Mouse (Mus musculus) heart, embryonic 12.5 days (tissue): ENCODE results near the gene Olfr1341. TPM values are rescaled to one million over a fixed set of nuclear protein-coding genes. Genes with fewer than 3 reads are reported as not detected.

Experiments
- ATAC-seq: fragments of 200-750 bp; cut with Nextera tagmentation; 2 replicates; pipeline ENCODE4 v1.8.0; 2017; ENCODE audit warnings: moderate TSS enrichment, moderate library complexity; ENCODE audit not compliant: insufficient number of reproducible peaks, low FRiP score
- H3K27ac ChIP-seq: fragments of 300-500 bp; sonication (generic); 2 replicates; pipeline ENCODE4 v1.5.1; 2016; ENCODE audit warnings: mild to moderate bottlenecking, moderate library complexity; ENCODE audit not compliant: poor library complexity, severe bottlenecking
- H3K27me3 ChIP-seq: fragments of 300-500 bp; sonication (generic); replicated peaks from 2 replicates; pipeline ENCODE4 v1.6.1; 2016; ENCODE audit warnings: mild to moderate bottlenecking, moderate library complexity
- H3K36me3 ChIP-seq: fragments of 300-500 bp; sonication (generic); 2 replicates; pipeline ENCODE4 v1.6.1; 2016; ENCODE audit warnings: mild to moderate bottlenecking, moderate library complexity
- H3K4me1 ChIP-seq: fragments of 300-500 bp; sonication (generic); replicated peaks from 2 replicates; pipeline ENCODE4 v1.6.1; 2016; ENCODE audit warnings: mild to moderate bottlenecking
- H3K4me2 ChIP-seq: fragments of 300-500 bp; sonication (generic); 2 replicates; pipeline ENCODE4 v1.6.1; 2016; ENCODE audit warnings: mild to moderate bottlenecking, moderate library complexity
- H3K4me3 ChIP-seq: fragments of 300-500 bp; sonication (generic); 2 replicates; pipeline ENCODE4 v1.5.1; 2016; ENCODE audit warnings: mild to moderate bottlenecking
- H3K9ac ChIP-seq: fragments of 300-500 bp; sonication (generic); 2 replicates; pipeline ENCODE4 v1.6.1; 2016; ENCODE audit warnings: mild to moderate bottlenecking, moderate library complexity
- H3K9me3 ChIP-seq: fragments of 300-500 bp; sonication (generic); replicated peaks from 2 replicates; pipeline ENCODE4 v1.6.1; 2016; ENCODE audit warnings: mild to moderate bottlenecking, moderate library complexity
- WGBS: fragments of 180-500 bp; shearing (Covaris S2); methylation state at CpG from one replicate; pipeline ENCODE4 v1.1.7; 2016; 5-methylcytosine and 5-hydroxymethylcytosine counted together
- polyA plus RNA-seq: library from polyadenylated mRNA; unstranded; fragments of >200 nt; fragmentation: Nextera tagmentation; extraction: Ambion mirVana; gene quantifications from 2 replicates; pipeline ENCODE4 v1.2.1, GENCODE M21; 2016

The Olfr1341 gene
- polyA plus RNA-seq, 1 experiment from 2014 or later: not detected

DNA sequence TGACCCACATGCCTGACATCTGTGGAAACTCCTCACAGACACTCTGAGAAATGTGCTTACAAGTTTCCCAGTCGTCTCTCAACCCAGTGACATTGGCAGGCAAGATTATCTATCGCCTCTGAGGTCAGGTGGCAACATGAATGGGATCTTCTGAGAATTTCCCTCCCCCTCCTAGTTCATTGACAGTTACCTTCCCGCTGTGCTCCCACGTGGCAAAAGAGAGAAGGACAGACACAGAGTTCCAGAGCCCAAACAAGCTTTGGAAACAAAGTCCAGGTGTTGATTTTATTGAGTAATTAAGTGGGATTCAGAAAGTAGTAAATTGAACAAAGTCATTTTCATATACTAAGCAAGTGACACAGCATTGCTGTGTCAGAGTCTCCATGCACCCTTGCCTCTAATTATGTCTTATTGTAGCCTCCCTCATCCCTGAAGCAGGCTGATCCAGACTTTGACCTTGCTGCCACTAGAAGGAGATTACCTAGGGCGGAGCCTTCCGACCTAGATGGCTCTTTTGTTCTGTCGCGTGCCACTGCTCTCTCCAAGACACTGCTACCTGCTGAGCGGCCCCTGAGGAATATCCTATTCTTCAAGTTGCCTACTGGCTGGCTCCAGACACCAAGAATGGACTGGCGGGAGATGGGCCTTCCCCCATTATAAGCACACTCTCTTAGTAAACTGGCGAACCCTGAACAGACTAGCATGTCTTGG, 37.8 kb downstream of the Olfr1341 start:
- H3K36me3 ChIP-seq: no peaks in the 10 kb centered on the region
- peak overlapping the region; percentile 33 for H3K4me2 ChIP-seq
- H3K4me3 ChIP-seq: no peak overlapping the region
- H3K9me3 ChIP-seq: peaks cover 4% of the 10 kb centered on the region; the same call in 1 of the 2 replicates
- WGBS: 6% methylated on average over 11 of the region's 11 CpGs
- peaks cover 31% of the 10 kb centered on the region for H3K27me3 ChIP-seq
- no peak for ATAC-seq
- H3K27ac ChIP-seq: no peak overlapping the region
- H3K4me1 ChIP-seq: 0 out of 2 replicates have a peak, but pooled peaks cover 5% of the 10 kb centered on the region
- no peak overlapping the region for H3K9ac ChIP-seq

DNA sequence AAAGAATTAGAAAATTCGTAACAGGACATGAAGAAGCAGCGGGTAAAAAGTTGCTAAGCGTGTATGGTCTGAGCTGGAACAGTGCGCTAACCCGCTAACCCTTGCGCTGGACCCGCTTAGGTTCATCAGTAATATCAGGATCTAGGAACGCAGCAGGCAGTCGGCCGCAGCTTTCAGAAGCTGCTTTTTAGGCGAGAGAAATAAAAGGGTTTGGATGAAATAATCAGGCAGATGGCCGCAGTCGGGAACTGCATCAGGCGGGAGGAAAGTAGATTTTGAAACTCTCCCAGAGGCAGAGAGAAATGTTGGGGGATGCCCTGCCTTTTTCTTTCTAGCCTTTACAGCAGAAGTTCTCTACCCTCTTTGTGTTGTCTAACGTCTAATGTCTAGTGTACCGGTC, 38.6 kb downstream of the Olfr1341 start:
- Histone ChIP-seq H3K36me3 (no peaks in the 10 kb centered on the region), H3K4me3 (0 out of 2 replicates have a peak overlapping the region, but pooled peaks have one; percentile 9), H3K27ac (no peak overlapping the region), H3K27me3 (peaks cover 31% of the 10 kb centered on the region), H3K4me2 (peak overlapping the region; percentile 33), H3K9ac (no peak overlapping the region), H3K9me3 (peaks cover 12% of the 10 kb centered on the region), H3K4me1 (0 out of 2 replicates have a peak, but pooled peaks cover 5% of the 10 kb centered on the region)
- 6% methylated on average over 16 of the region's 16 CpGs for WGBS
- ATAC-seq: no peak

DNA sequence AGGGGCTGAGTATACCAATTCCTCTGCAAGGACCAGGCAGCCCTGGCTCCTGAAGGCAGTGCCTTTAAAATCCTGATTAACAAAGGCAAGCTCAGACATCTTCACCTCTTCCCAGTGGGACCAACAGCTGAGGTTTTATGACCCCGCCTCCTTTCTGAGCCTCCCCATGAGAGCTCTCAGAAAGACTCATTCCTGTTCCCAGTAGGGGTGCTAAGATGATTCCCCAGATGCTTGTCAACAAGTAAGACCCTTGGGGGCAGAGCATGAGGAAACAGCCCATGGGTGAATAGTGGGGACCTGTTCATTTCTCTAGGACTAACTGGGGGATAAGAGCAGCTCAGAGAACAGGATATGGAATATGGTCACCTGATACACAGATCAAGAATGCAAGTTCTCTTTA, 55.3 kb downstream of the Olfr1341 start, which contains the start of gene Olfr1338:
Gene Olfr1338 (minus strand): TSS at position 101 of the 400 bp plus-strand sequence.
- H3K9ac ChIP-seq: no peak within 1 kb of the TSS
- no peak within 1 kb of the TSS for H3K27ac ChIP-seq
- no peaks in the 10 kb centered on the region for H3K4me1 ChIP-seq
- H3K9me3 ChIP-seq: no peaks in the 10 kb centered on the region
- H3K4me3 ChIP-seq: no peak within 1 kb of the TSS
- H3K36me3 ChIP-seq: no peaks in the 10 kb centered on the region
- ATAC-seq: no peak
- no peak within 1 kb of the TSS for H3K4me2 ChIP-seq
- WGBS: 64% methylated on average over 1 of the region's 1 CpGs
- H3K27me3 ChIP-seq: no peaks in the 10 kb centered on the region

Other genes starting within 250 kb of the Olfr1341 start
- 2.9 and 3.9 TPM in 2 replicates for gene Mpl, start 246.0 kb upstream of the Olfr1341 start, polyA plus RNA-seq
- gene Tie1, start 213.5 kb upstream of the Olfr1341 start, polyA plus RNA-seq: 65.8 and 69.4 TPM in 2 replicates
- gene 2610528J11Rik, start 176.5 kb upstream of the Olfr1341 start, polyA plus RNA-seq: 0.27 and 0.31 TPM in 2 replicates
- gene Tmem125, start 159.5 kb upstream of the Olfr1341 start, polyA plus RNA-seq: 0.18 and 0.23 TPM in 2 replicates
- gene Cfap57, start 82.7 kb upstream of the Olfr1341 start, polyA plus RNA-seq: 0.76 and 0.80 TPM in 2 replicates
- 96.7 and 103 TPM in 2 replicates for gene Ebna1bp2, start 82.7 kb upstream of the Olfr1341 start, polyA plus RNA-seq
- gene Olfr62, start 44.6 kb upstream of the Olfr1341 start, polyA plus RNA-seq: not detected in 2 replicates
- not detected in 2 replicates for gene Olfr1342, start 10.8 kb upstream of the Olfr1341 start, polyA plus RNA-seq
- gene Olfr1340, start 16.6 kb downstream of the Olfr1341 start, polyA plus RNA-seq: not detected in 2 replicates
- not detected in 2 replicates for gene Olfr1339, start 28.7 kb downstream of the Olfr1341 start, polyA plus RNA-seq
- gene Olfr1338, start 55.2 kb downstream of the Olfr1341 start, polyA plus RNA-seq: not detected in 2 replicates
- gene Olfr1337, start 79.1 kb downstream of the Olfr1341 start, polyA plus RNA-seq: not detected in 2 replicates
- gene Olfr1335, start 106.4 kb downstream of the Olfr1341 start, polyA plus RNA-seq: not detected in 2 replicates
- not detected in 2 replicates for gene Olfr1333, start 132.8 kb downstream of the Olfr1341 start, polyA plus RNA-seq
- gene Olfr1331, start 161.1 kb downstream of the Olfr1341 start, polyA plus RNA-seq: not detected in 2 replicates
- 0.05 and 0.09 TPM in 2 replicates for gene Olfr1330, start 185.1 kb downstream of the Olfr1341 start, polyA plus RNA-seq
- gene Olfr1329, start 213.9 kb downstream of the Olfr1341 start, polyA plus RNA-seq: not detected in 2 replicates
- not detected in 2 replicates for gene Olfr1328, start 235.1 kb downstream of the Olfr1341 start, polyA plus RNA-seq